Mouse (Mus musculus): ENCODE measurements around the gene Fmo5.
A peak's percentile ranks its signal among the peaks of the same experiment; 100 is the strongest.

- TF ChIP-seq CTCF (IDR thresholded peaks at IDR 0.05; ENCODE audit: control insufficient read depth, insufficient read depth, insufficient read length) (no peak), CEBPB (IDR thresholded peaks at IDR 0.05; ENCODE audit: low read depth) (no peak), USF1 (IDR thresholded peaks at IDR 0.05; ENCODE audit: low read depth) (peak; percentile 18), MAX (IDR thresholded peaks at IDR 0.05) (peak; percentile 57), MYOD1 (IDR thresholded peaks at IDR 0.05; ENCODE audit: control insufficient read depth, insufficient read length, low read depth) (no peak), FOSL1 (IDR thresholded peaks at IDR 0.05; ENCODE audit: insufficient read depth, low read length, poor library complexity, severe bottlenecking) (no peak), MYOG (IDR thresholded peaks at IDR 0.05; ENCODE audit: control insufficient read depth, extremely low read depth, insufficient read length) (no peak)
Observed at GRCm38 (mm10) chr3:97657655-97658411, 29.2 kb downstream of the Fmo5 start, which contains the start of gene Prkab2.
